Mouse (Mus musculus): ENCODE measurements at regions not wholly inside any gene's neighbourhood (a gene's known extent, or its start where the extent isn't known, plus 50 kb on each side); places are given as distances from the start of the nearest gene placed in this dataset.

GRCm38 (mm10) chr15:62954889-62955288, 890.1 kb downstream of the Gsdmc2 start:
- no peak for ATAC-seq (ENCODE audit: low FRiP score)
- Histone ChIP-seq H3K27ac (ENCODE audit: low read depth, low read length) (no peak overlapping the region), H3K27me3 (ENCODE audit: control insufficient read depth, insufficient read depth, low read length) (no peaks in the 10 kb centered on the region), H3K4me1 (replicated peaks; ENCODE audit: control insufficient read depth, insufficient read depth, low read length) (no peaks in the 10 kb centered on the region), H3K4me2 (replicated peaks; ENCODE audit: low read depth, low read length) (no peak overlapping the region), H3K9ac (ENCODE audit: low read depth, low read length) (no peak overlapping the region), H3K9me3 (ENCODE audit: control insufficient read depth, low read length) (no peaks in the 10 kb centered on the region), H3K36me3 (ENCODE audit: control insufficient read depth, insufficient read depth, low read length) (no peaks in the 10 kb centered on the region), H3K4me3 (ENCODE audit: low read depth, low read length) (no peak overlapping the region)
- no peak for DNase-seq (ENCODE audit: low spot score)
- WGBS, result 95% methylated on average over 1 of the region's 1 CpGs

DNA sequence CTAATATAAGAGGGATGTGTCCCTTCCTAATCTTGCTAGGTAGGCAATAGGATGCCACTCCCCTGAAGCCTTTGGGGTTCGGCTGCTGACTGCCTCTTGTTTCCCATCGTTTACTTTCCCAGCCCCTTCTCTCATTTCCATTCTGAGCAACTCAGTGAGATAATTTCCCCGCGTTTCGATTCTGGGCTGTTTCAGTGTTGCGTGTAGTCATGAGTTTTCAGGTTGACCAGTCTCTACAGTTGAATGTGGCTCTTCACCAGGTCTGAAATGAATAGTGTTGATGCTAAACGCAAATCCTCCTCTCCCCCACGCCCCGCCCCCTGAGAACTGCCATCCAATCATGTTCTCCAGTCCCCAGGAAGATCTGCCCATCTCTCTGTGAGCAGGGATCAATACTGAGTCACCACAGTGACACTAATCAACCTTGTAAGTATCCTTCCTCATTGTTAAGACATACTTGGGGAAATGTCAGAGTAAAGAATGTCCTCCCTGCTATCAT, 890.6 kb downstream of the Gsdmc2 start:
- no peak for ATAC-seq (ENCODE audit: low FRiP score)
- Histone ChIP-seq H3K4me1 (replicated peaks; ENCODE audit: control insufficient read depth, insufficient read depth, low read length) (no peaks in the 10 kb centered on the region), H3K9ac (ENCODE audit: low read depth, low read length) (no peak overlapping the region), H3K36me3 (ENCODE audit: control insufficient read depth, insufficient read depth, low read length) (no peaks in the 10 kb centered on the region), H3K4me3 (ENCODE audit: low read depth, low read length) (no peak overlapping the region), H3K27ac (ENCODE audit: low read depth, low read length) (no peak overlapping the region), H3K9me3 (ENCODE audit: control insufficient read depth, low read length) (no peaks in the 10 kb centered on the region), H3K4me2 (replicated peaks; ENCODE audit: low read depth, low read length) (no peak overlapping the region), H3K27me3 (ENCODE audit: control insufficient read depth, insufficient read depth, low read length) (no peaks in the 10 kb centered on the region)
- no peak for DNase-seq (ENCODE audit: low spot score)
- 80% methylated on average over 9 of the region's 9 CpGs for WGBS

DNA sequence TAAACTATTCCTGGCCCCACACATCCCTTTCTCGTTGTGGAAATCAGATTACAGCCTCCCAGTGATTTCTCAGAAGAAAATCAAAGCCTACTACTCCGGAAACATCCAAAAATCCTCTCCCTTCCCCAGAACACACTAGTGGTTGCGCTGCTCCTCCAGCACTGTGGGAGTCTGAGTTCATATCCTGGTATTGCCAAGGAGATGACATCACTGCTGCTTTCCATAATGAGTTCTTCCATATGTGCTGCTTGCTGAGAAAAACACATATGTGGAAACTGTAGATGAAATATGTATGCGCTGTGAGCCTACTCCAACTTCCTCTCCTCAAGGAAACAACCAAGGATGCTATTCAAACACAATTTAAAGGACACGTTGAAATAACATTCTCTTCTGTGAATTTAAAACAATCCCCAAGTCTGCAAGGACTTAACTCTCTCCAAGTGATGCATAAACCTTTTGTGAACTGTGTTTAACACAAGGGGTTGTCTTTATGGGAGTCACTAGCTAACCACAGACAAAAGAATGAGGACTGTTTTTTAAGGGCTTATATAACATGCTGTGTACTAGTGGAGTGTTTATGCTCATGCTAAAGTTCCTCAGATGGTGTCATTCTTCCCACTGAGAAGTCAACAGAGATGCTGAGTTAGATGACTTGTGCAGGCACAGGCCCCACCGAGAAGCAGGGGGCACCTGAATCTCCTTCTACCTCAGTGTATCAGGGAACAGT, 891.6 kb downstream of the Gsdmc2 start:
- Histone ChIP-seq H3K27ac (ENCODE audit: low read depth, low read length) (no peak overlapping the region), H3K27me3 (ENCODE audit: control insufficient read depth, insufficient read depth, low read length) (no peaks in the 10 kb centered on the region), H3K4me1 (replicated peaks; ENCODE audit: control insufficient read depth, insufficient read depth, low read length) (no peaks in the 10 kb centered on the region), H3K9me3 (ENCODE audit: control insufficient read depth, low read length) (no peaks in the 10 kb centered on the region), H3K9ac (ENCODE audit: low read depth, low read length) (no peak overlapping the region), H3K4me2 (replicated peaks; ENCODE audit: low read depth, low read length) (no peak overlapping the region), H3K4me3 (ENCODE audit: low read depth, low read length) (no peak overlapping the region), H3K36me3 (ENCODE audit: control insufficient read depth, insufficient read depth, low read length) (no peaks in the 10 kb centered on the region)
- DNase-seq (ENCODE audit: low spot score) (no peak), ATAC-seq (ENCODE audit: low FRiP score) (no peak)
- 70% methylated on average over 6 of the region's 6 CpGs for WGBS

GRCm38 (mm10) chr15:62952487-62953214, 892.3 kb downstream of the Gsdmc2 start:
- DNase-seq (ENCODE audit: low spot score), result no peak
- no peaks in the 10 kb centered on the region for H3K36me3 ChIP-seq (ENCODE audit: control insufficient read depth, insufficient read depth, low read length)
- no peaks in the 10 kb centered on the region for H3K27me3 ChIP-seq (ENCODE audit: control insufficient read depth, insufficient read depth, low read length)
- no peak overlapping the region for H3K9ac ChIP-seq (ENCODE audit: low read depth, low read length)
- no peak overlapping the region for H3K27ac ChIP-seq (ENCODE audit: low read depth, low read length)
- no peak overlapping the region for H3K4me2 ChIP-seq (replicated peaks; ENCODE audit: low read depth, low read length)
- no peaks in the 10 kb centered on the region for H3K4me1 ChIP-seq (replicated peaks; ENCODE audit: control insufficient read depth, insufficient read depth, low read length)
- H3K4me3 ChIP-seq (ENCODE audit: low read depth, low read length), result no peak overlapping the region
- no peak for ATAC-seq (ENCODE audit: low FRiP score)
- H3K9me3 ChIP-seq (ENCODE audit: control insufficient read depth, low read length), result no peaks in the 10 kb centered on the region
- WGBS, result 70% methylated on average over 5 of the region's 5 CpGs

GRCm38 (mm10) chr15:62939416-62939815, 905.6 kb downstream of the Gsdmc2 start:
- H3K4me2 ChIP-seq (replicated peaks; ENCODE audit: low read depth, low read length), result no peak overlapping the region
- DNase-seq (ENCODE audit: low spot score) (no peak), ATAC-seq (ENCODE audit: low FRiP score) (no peak)
- H3K4me1 ChIP-seq (replicated peaks; ENCODE audit: control insufficient read depth, insufficient read depth, low read length), result no peaks in the 10 kb centered on the region
- H3K9me3 ChIP-seq (ENCODE audit: control insufficient read depth, low read length), result no peaks in the 10 kb centered on the region
- H3K9ac ChIP-seq (ENCODE audit: low read depth, low read length), result no peak overlapping the region
- H3K4me3 ChIP-seq (ENCODE audit: low read depth, low read length), result no peak overlapping the region
- H3K36me3 ChIP-seq (ENCODE audit: control insufficient read depth, insufficient read depth, low read length), result no peaks in the 10 kb centered on the region
- no peak overlapping the region for H3K27ac ChIP-seq (ENCODE audit: low read depth, low read length)
- 79% methylated on average over 2 of the region's 2 CpGs for WGBS
- no peaks in the 10 kb centered on the region for H3K27me3 ChIP-seq (ENCODE audit: control insufficient read depth, insufficient read depth, low read length)

- H3K9me3 ChIP-seq (ENCODE audit: control insufficient read depth, low read length), result no peaks in the 10 kb centered on the region
- H3K9ac ChIP-seq (ENCODE audit: low read depth, low read length), result no peak overlapping the region
- H3K36me3 ChIP-seq (ENCODE audit: control insufficient read depth, insufficient read depth, low read length), result no peaks in the 10 kb centered on the region
- no peaks in the 10 kb centered on the region for H3K4me1 ChIP-seq (replicated peaks; ENCODE audit: control insufficient read depth, insufficient read depth, low read length)
- no peak for ATAC-seq (ENCODE audit: low FRiP score)
- no peak for DNase-seq (ENCODE audit: low spot score)
- 90% methylated on average over 4 of the region's 4 CpGs for WGBS
- H3K27me3 ChIP-seq (ENCODE audit: control insufficient read depth, insufficient read depth, low read length), result no peaks in the 10 kb centered on the region
- H3K4me2 ChIP-seq (replicated peaks; ENCODE audit: low read depth, low read length), result no peak overlapping the region
- H3K27ac ChIP-seq (ENCODE audit: low read depth, low read length), result no peak overlapping the region
- H3K4me3 ChIP-seq (ENCODE audit: low read depth, low read length), result no peak overlapping the region
Measured at GRCm38 (mm10) chr15:62937756-62938155, 907.2 kb downstream of the Gsdmc2 start.

- Histone ChIP-seq H3K27ac (ENCODE audit: low read depth, low read length) (no peak overlapping the region), H3K4me2 (replicated peaks; ENCODE audit: low read depth, low read length) (no peak overlapping the region), H3K9me3 (ENCODE audit: control insufficient read depth, low read length) (no peaks in the 10 kb centered on the region), H3K4me1 (replicated peaks; ENCODE audit: control insufficient read depth, insufficient read depth, low read length) (no peaks in the 10 kb centered on the region), H3K36me3 (ENCODE audit: control insufficient read depth, insufficient read depth, low read length) (no peaks in the 10 kb centered on the region), H3K4me3 (ENCODE audit: low read depth, low read length) (no peak overlapping the region), H3K27me3 (ENCODE audit: control insufficient read depth, insufficient read depth, low read length) (no peaks in the 10 kb centered on the region), H3K9ac (ENCODE audit: low read depth, low read length) (no peak overlapping the region)
- DNase-seq (ENCODE audit: low spot score), result peak; percentile 12
- no peak for ATAC-seq (ENCODE audit: low FRiP score)
Measured at GRCm38 (mm10) chr15:62934522-62935189, 910.3 kb downstream of the Gsdmc2 start.

DNA sequence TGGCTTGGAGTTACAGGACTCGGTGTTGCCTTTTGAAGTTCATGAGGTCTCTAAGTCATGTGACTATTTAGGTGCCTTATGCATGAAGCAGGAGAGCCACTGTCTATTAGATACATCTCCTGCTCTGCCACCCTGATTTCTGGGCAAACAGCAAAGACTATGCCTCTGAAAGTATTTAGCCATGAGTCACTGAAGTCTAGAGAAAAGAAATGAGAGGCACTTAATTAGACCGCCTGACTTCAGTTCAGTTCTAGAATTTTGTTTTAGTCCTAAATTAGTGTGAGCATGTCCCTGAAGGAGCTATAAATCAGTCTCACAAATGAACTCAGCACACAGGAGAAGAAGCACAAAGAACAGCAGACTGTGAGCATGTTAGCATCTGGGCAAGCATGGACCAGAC, 924.5 kb downstream of the Gsdmc2 start:
- no peak for DNase-seq (ENCODE audit: low spot score)
- no peak for ATAC-seq (ENCODE audit: low FRiP score)
- Histone ChIP-seq H3K4me3 (ENCODE audit: low read depth, low read length) (no peak overlapping the region), H3K9ac (ENCODE audit: low read depth, low read length) (no peak overlapping the region), H3K9me3 (ENCODE audit: control insufficient read depth, low read length) (no peaks in the 10 kb centered on the region), H3K36me3 (ENCODE audit: control insufficient read depth, insufficient read depth, low read length) (no peaks in the 10 kb centered on the region), H3K4me2 (replicated peaks; ENCODE audit: low read depth, low read length) (no peak overlapping the region), H3K4me1 (replicated peaks; ENCODE audit: control insufficient read depth, insufficient read depth, low read length) (no peaks in the 10 kb centered on the region), H3K27me3 (ENCODE audit: control insufficient read depth, insufficient read depth, low read length) (no peaks in the 10 kb centered on the region), H3K27ac (ENCODE audit: low read depth, low read length) (no peak overlapping the region)
- 86% methylated on average over 2 of the region's 2 CpGs for WGBS
